Mouse (Mus musculus): ENCODE data around the gene Frmpd3. TPM values are rescaled to one million over a fixed set of nuclear protein-coding genes. Genes with fewer than 3 reads are reported as not detected.

Frmpd3 gene
- polyA plus RNA-seq, 1 experiment from 2014 or later = not detected

- peaks cover 5% of the 10 kb centered on the region; the same call in 1 of the 2 replicates for H3K27me3 ChIP-seq (replicated peaks; ENCODE audit: control insufficient read depth, insufficient read depth, low read length)
- no peak for TF ChIP-seq CTCF (IDR thresholded peaks at IDR 0.05; ENCODE audit: low read depth)
- no peaks in the 10 kb centered on the region for H3K4me1 ChIP-seq (replicated peaks; ENCODE audit: control insufficient read depth, insufficient read depth, low read length)
- H3K9me3 ChIP-seq (ENCODE audit: control insufficient read depth) = no peaks in the 10 kb centered on the region
- peak overlapping the region; percentile 54 for H3K4me2 ChIP-seq (replicated peaks; ENCODE audit: low read depth)
- ATAC-seq = no peak
- H3K9ac ChIP-seq (ENCODE audit: low read depth, low read length) = no peak overlapping the region
- peak overlapping the region; percentile 20 for H3K4me3 ChIP-seq (ENCODE audit: low read depth, low read length)
- WGBS = 21% methylated on average over 23 of the region's 25 CpGs
- no peak overlapping the region for H3K27ac ChIP-seq (ENCODE audit: low read depth, low read length)
- H3K36me3 ChIP-seq (ENCODE audit: control insufficient read depth, insufficient read depth) = no peaks in the 10 kb centered on the region
Measured at GRCm38 (mm10) chrX:140342393-140343163, 515 bp downstream of the Frmpd3 start.

DNA sequence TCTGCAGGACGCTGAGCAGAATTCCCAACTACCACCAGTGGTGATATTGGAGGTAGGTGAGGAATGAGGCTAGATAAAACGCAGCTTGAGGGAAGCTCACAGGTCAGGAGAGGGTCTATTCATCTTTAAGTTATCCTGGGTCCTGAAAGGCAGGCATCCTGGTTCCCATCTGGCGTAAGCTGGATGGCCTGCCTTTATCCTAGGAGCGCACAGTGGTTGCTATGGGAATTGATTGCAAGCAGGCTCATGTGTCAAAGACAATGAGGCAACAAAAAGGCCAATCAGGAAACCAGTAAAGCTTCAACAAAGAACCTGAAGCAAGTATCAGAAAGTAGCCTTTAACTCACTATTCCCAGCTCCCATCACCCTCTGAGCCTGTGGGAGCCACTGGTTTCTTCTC lies 33.6 kb downstream of the Frmpd3 start:
- H3K9ac ChIP-seq (ENCODE audit: low read depth, low read length) = no peak overlapping the region
- no peak for ATAC-seq
- WGBS = 37% methylated on average over 4 of the region's 4 CpGs
- no peak for TF ChIP-seq CTCF (IDR thresholded peaks at IDR 0.05; ENCODE audit: low read depth)
- H3K27ac ChIP-seq (ENCODE audit: low read depth, low read length) = no peak overlapping the region
- H3K4me2 ChIP-seq (replicated peaks; ENCODE audit: low read depth) = no peak overlapping the region
- H3K27me3 ChIP-seq (replicated peaks; ENCODE audit: control insufficient read depth, insufficient read depth, low read length) = no peaks in the 10 kb centered on the region
- H3K4me1 ChIP-seq (replicated peaks; ENCODE audit: control insufficient read depth, insufficient read depth, low read length) = no peaks in the 10 kb centered on the region
- no peaks in the 10 kb centered on the region for H3K36me3 ChIP-seq (ENCODE audit: control insufficient read depth, insufficient read depth)
- H3K9me3 ChIP-seq (ENCODE audit: control insufficient read depth) = no peaks in the 10 kb centered on the region
- no peak overlapping the region for H3K4me3 ChIP-seq (ENCODE audit: low read depth, low read length)

GRCm38 (mm10) chrX:140399986-140400385 lies 57.9 kb downstream of the Frmpd3 start:
- Histone ChIP-seq H3K4me1 (replicated peaks; ENCODE audit: control insufficient read depth, insufficient read depth, low read length) (no peaks in the 10 kb centered on the region), H3K4me2 (replicated peaks; ENCODE audit: low read depth) (no peak overlapping the region), H3K9ac (ENCODE audit: low read depth, low read length) (no peak overlapping the region), H3K27ac (ENCODE audit: low read depth, low read length) (no peak overlapping the region), H3K27me3 (replicated peaks; ENCODE audit: control insufficient read depth, insufficient read depth, low read length) (peaks cover 4% of the 10 kb centered on the region; the same call in 1 of the 2 replicates), H3K9me3 (ENCODE audit: control insufficient read depth) (no peaks in the 10 kb centered on the region), H3K4me3 (ENCODE audit: low read depth, low read length) (no peak overlapping the region), H3K36me3 (ENCODE audit: control insufficient read depth, insufficient read depth) (no peaks in the 10 kb centered on the region)
- 58% methylated on average over 3 of the region's 3 CpGs for WGBS
- no peak for ATAC-seq
- TF ChIP-seq CTCF (IDR thresholded peaks at IDR 0.05; ENCODE audit: low read depth) = no peak

- no peak overlapping the region for H3K27ac ChIP-seq (ENCODE audit: low read depth, low read length)
- no peak overlapping the region for H3K4me2 ChIP-seq (replicated peaks; ENCODE audit: low read depth)
- H3K27me3 ChIP-seq (replicated peaks; ENCODE audit: control insufficient read depth, insufficient read depth, low read length) = peaks cover 4% of the 10 kb centered on the region; the same call in 1 of the 2 replicates
- H3K4me3 ChIP-seq (ENCODE audit: low read depth, low read length) = no peak overlapping the region
- no peaks in the 10 kb centered on the region for H3K9me3 ChIP-seq (ENCODE audit: control insufficient read depth)
- no peaks in the 10 kb centered on the region for H3K36me3 ChIP-seq (ENCODE audit: control insufficient read depth, insufficient read depth)
- WGBS = 55% methylated on average over 4 of the region's 4 CpGs
- TF ChIP-seq CTCF (IDR thresholded peaks at IDR 0.05; ENCODE audit: low read depth) = peak; percentile 36
- no peaks in the 10 kb centered on the region for H3K4me1 ChIP-seq (replicated peaks; ENCODE audit: control insufficient read depth, insufficient read depth, low read length)
- no peak for ATAC-seq
- H3K9ac ChIP-seq (ENCODE audit: low read depth, low read length) = no peak overlapping the region
Measured at GRCm38 (mm10) chrX:140402904-140403303, 60.8 kb downstream of the Frmpd3 start.

GRCm38 (mm10) chrX:140406079-140406478 lies 64.0 kb downstream of the Frmpd3 start:
- Histone ChIP-seq H3K4me1 (replicated peaks; ENCODE audit: control insufficient read depth, insufficient read depth, low read length) (no peaks in the 10 kb centered on the region), H3K27ac (ENCODE audit: low read depth, low read length) (no peak overlapping the region), H3K4me3 (ENCODE audit: low read depth, low read length) (no peak overlapping the region), H3K27me3 (replicated peaks; ENCODE audit: control insufficient read depth, insufficient read depth, low read length) (no peaks in the 10 kb centered on the region), H3K36me3 (ENCODE audit: control insufficient read depth, insufficient read depth) (no peaks in the 10 kb centered on the region), H3K9me3 (ENCODE audit: control insufficient read depth) (no peaks in the 10 kb centered on the region), H3K9ac (ENCODE audit: low read depth, low read length) (no peak overlapping the region), H3K4me2 (replicated peaks; ENCODE audit: low read depth) (no peak overlapping the region)
- ATAC-seq = no peak
- TF ChIP-seq CTCF (IDR thresholded peaks at IDR 0.05; ENCODE audit: low read depth) = no peak
- 49% methylated on average over 3 of the region's 4 CpGs for WGBS

DNA sequence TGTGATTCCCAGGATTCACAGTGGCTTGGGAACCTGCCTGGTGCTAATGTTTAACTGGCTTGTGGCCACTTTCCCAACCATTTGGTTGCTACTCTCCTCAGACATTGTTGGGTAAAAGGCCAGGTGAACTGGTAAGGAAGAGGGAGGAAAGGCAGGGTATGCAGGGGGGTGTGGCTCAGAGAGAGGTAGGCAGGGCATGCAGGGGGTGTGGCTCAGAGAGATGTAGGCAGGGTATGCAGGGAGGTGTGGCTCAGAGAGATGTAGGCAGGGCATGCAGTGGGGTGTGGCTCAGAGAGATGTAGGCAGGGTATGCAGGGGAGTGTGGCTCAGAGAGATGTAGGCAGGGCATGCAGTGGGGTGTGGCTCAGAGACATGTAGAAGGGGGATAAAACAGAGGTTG lies 64.4 kb downstream of the Frmpd3 start:
- no peaks in the 10 kb centered on the region for H3K4me1 ChIP-seq (replicated peaks; ENCODE audit: control insufficient read depth, insufficient read depth, low read length)

More for the DNA sequence above, 64.4 kb downstream of the Frmpd3 start:
- Histone ChIP-seq H3K27me3 (replicated peaks; ENCODE audit: control insufficient read depth, insufficient read depth, low read length) (no peaks in the 10 kb centered on the region), H3K4me3 (ENCODE audit: low read depth, low read length) (no peak overlapping the region), H3K4me2 (replicated peaks; ENCODE audit: low read depth) (no peak overlapping the region), H3K36me3 (ENCODE audit: control insufficient read depth, insufficient read depth) (no peaks in the 10 kb centered on the region), H3K9me3 (ENCODE audit: control insufficient read depth) (no peaks in the 10 kb centered on the region), H3K9ac (ENCODE audit: low read depth, low read length) (no peak overlapping the region), H3K27ac (ENCODE audit: low read depth, low read length) (no peak overlapping the region)
- ATAC-seq = no peak
- no peak for TF ChIP-seq CTCF (IDR thresholded peaks at IDR 0.05; ENCODE audit: low read depth)

Data from intestine, postnatal 0 days (tissue).